Mouse (Mus musculus): ENCODE measurements around the gene Stab2.

DNA sequence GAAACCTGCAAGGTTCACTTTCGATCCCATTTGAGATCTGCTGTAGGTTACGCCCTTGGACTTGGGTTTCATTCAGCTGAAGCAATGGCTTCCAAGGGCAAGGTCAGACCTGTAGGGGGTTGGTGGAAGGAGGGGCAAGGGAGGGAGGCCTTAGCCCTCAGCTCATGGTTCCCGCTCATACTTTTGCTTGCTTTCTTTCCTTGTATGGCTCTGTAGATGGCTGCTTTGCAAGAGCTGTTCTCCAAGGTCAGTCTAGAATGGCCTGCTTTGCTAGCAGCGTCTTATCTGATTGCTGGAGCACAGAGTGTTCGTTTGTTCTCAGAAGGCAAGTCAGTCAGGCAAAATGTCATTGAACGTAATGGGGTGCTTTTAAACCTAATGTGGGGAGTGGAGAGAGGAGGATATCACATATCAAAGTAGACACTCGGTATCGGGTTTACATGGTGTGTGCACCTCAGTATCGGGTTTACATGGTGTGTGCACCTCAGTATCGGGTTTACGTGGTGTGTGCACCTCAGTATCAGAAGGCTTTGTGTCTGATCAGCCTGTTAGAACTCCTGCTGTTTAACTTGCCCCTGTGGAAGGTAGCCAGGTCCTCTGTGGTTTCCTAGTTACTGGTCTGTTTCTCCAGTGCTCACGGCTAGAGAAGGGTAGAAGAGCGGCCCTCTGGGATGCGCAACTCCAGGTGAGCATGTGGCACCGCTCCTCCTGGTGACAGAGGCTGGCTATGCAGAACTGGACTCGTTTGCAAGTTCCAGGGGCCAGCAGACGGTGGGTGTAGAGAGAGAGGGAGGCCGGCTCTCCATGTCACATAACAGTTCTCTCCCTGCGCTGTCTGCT is 193.3 kb downstream of the Stab2 start:
- no peak for TF ChIP-seq CTCF (IDR thresholded peaks at IDR 0.05; ENCODE audit: control insufficient read depth, insufficient read depth, insufficient read length)
- no peak for TF ChIP-seq USF1 (IDR thresholded peaks at IDR 0.05; ENCODE audit: low read depth)
- TF ChIP-seq MYOG (IDR thresholded peaks at IDR 0.05; ENCODE audit: control insufficient read depth, extremely low read depth, insufficient read length), result no peak
- TF ChIP-seq MAX (IDR thresholded peaks at IDR 0.05), result no peak
- TF ChIP-seq FOSL1 (IDR thresholded peaks at IDR 0.05; ENCODE audit: insufficient read depth, low read length, poor library complexity, severe bottlenecking), result no peak
